Mouse (Mus musculus): Measurements from ENCODE around the gene Rdx. TPM values are rescaled to one million over a fixed set of nuclear protein-coding genes. Genes with fewer than 3 reads are reported as not detected.

Rdx gene
- polyA plus RNA-seq, 1 experiment = 19.9 TPM

- TF ChIP-seq POLR2A (IDR thresholded peaks at IDR 0.05; ENCODE audit: control insufficient read depth, extremely low read depth, insufficient read depth, low read length, poor library complexity) (no peak), CTCF (IDR thresholded peaks at IDR 0.05; ENCODE audit: borderline replicate concordance, control insufficient read depth, extremely low read depth, insufficient read depth, low read length, poor library complexity) (no peak)
- Histone ChIP-seq H3K4me1 (replicated peaks; ENCODE audit: control insufficient read depth, insufficient read depth, low read length) (no peaks in the 10 kb centered on the region), H3K27ac (ENCODE audit: control insufficient read depth, insufficient read depth, low read length) (no peak overlapping the region), H3K4me3 (ENCODE audit: control insufficient read depth, insufficient read depth, low read length) (no peak overlapping the region), H3K36me3 (ENCODE audit: control insufficient read depth, insufficient read depth, low read length) (no peaks in the 10 kb centered on the region), H3K27me3 (ENCODE audit: control insufficient read depth, insufficient read depth, low read length) (no peaks in the 10 kb centered on the region)
- DNase-seq = no peak
- WGBS = 93% methylated on average over 2 of the region's 2 CpGs
Measured at GRCm38 (mm10) chr9:52031501-52031900, 15.5 kb upstream of the Rdx start.

GRCm38 (mm10) chr9:52037493-52037892 is 9.5 kb upstream of the Rdx start:
- Histone ChIP-seq H3K36me3 (ENCODE audit: control insufficient read depth, insufficient read depth, low read length) (no peaks in the 10 kb centered on the region), H3K4me3 (ENCODE audit: control insufficient read depth, insufficient read depth, low read length) (no peak overlapping the region), H3K4me1 (replicated peaks; ENCODE audit: control insufficient read depth, insufficient read depth, low read length) (no peaks in the 10 kb centered on the region), H3K27ac (ENCODE audit: control insufficient read depth, insufficient read depth, low read length) (no peak overlapping the region), H3K27me3 (ENCODE audit: control insufficient read depth, insufficient read depth, low read length) (no peaks in the 10 kb centered on the region)
- DNase-seq = no peak
- TF ChIP-seq CTCF (IDR thresholded peaks at IDR 0.05; ENCODE audit: borderline replicate concordance, control insufficient read depth, extremely low read depth, insufficient read depth, low read length, poor library complexity) (no peak), POLR2A (IDR thresholded peaks at IDR 0.05; ENCODE audit: control insufficient read depth, extremely low read depth, insufficient read depth, low read length, poor library complexity) (no peak)
- 96% methylated on average over 1 of the region's 1 CpGs for WGBS

- 92% methylated on average over 2 of the region's 2 CpGs for WGBS
- H3K27me3 ChIP-seq (ENCODE audit: control insufficient read depth, insufficient read depth, low read length) = no peaks in the 10 kb centered on the region
- DNase-seq = no peak
- H3K27ac ChIP-seq (ENCODE audit: control insufficient read depth, insufficient read depth, low read length) = no peak overlapping the region
- TF ChIP-seq POLR2A (IDR thresholded peaks at IDR 0.05; ENCODE audit: control insufficient read depth, extremely low read depth, insufficient read depth, low read length, poor library complexity) (no peak), CTCF (IDR thresholded peaks at IDR 0.05; ENCODE audit: borderline replicate concordance, control insufficient read depth, extremely low read depth, insufficient read depth, low read length, poor library complexity) (no peak)
- no peak overlapping the region for H3K4me3 ChIP-seq (ENCODE audit: control insufficient read depth, insufficient read depth, low read length)
- H3K4me1 ChIP-seq (replicated peaks; ENCODE audit: control insufficient read depth, insufficient read depth, low read length) = no peaks in the 10 kb centered on the region
- H3K36me3 ChIP-seq (ENCODE audit: control insufficient read depth, insufficient read depth, low read length) = no peaks in the 10 kb centered on the region
Measured at GRCm38 (mm10) chr9:52041657-52042056, 5.3 kb upstream of the Rdx start.

GRCm38 (mm10) chr9:52046686-52047085 is 287 bp upstream of the Rdx start:
- Histone ChIP-seq H3K36me3 (ENCODE audit: control insufficient read depth, insufficient read depth, low read length) (no peaks in the 10 kb centered on the region), H3K4me3 (ENCODE audit: control insufficient read depth, insufficient read depth, low read length) (no peak overlapping the region), H3K27me3 (ENCODE audit: control insufficient read depth, insufficient read depth, low read length) (no peaks in the 10 kb centered on the region), H3K4me1 (replicated peaks; ENCODE audit: control insufficient read depth, insufficient read depth, low read length) (peaks cover 2% of the 10 kb centered on the region; the same call in 1 of the 2 replicates), H3K27ac (ENCODE audit: control insufficient read depth, insufficient read depth, low read length) (no peak overlapping the region)
- WGBS = 72% methylated on average over 5 of the region's 5 CpGs
- TF ChIP-seq POLR2A (IDR thresholded peaks at IDR 0.05; ENCODE audit: control insufficient read depth, extremely low read depth, insufficient read depth, low read length, poor library complexity) = no peak
- TF ChIP-seq CTCF (IDR thresholded peaks at IDR 0.05; ENCODE audit: borderline replicate concordance, control insufficient read depth, extremely low read depth, insufficient read depth, low read length, poor library complexity) = no peak
- DNase-seq = no peak

- H3K27me3 ChIP-seq (ENCODE audit: control insufficient read depth, insufficient read depth, low read length) = no peaks in the 10 kb centered on the region
- no peaks in the 10 kb centered on the region for H3K36me3 ChIP-seq (ENCODE audit: control insufficient read depth, insufficient read depth, low read length)
- TF ChIP-seq POLR2A (IDR thresholded peaks at IDR 0.05; ENCODE audit: control insufficient read depth, extremely low read depth, insufficient read depth, low read length, poor library complexity) = peak; percentile 73
- no peak for TF ChIP-seq CTCF (IDR thresholded peaks at IDR 0.05; ENCODE audit: borderline replicate concordance, control insufficient read depth, extremely low read depth, insufficient read depth, low read length, poor library complexity)
- H3K4me3 ChIP-seq (ENCODE audit: control insufficient read depth, insufficient read depth, low read length) = peak overlapping the region; percentile 74
- DNase-seq = peak; percentile 86
- under 1% methylated on average over 98 of the region's 118 CpGs for WGBS
- H3K27ac ChIP-seq (ENCODE audit: control insufficient read depth, insufficient read depth, low read length) = peak overlapping the region; percentile 44
- peaks cover 2% of the 10 kb centered on the region; the same call in 1 of the 2 replicates for H3K4me1 ChIP-seq (replicated peaks; ENCODE audit: control insufficient read depth, insufficient read depth, low read length)
Measured at GRCm38 (mm10) chr9:52047821-52048649, 1.1 kb downstream of the Rdx start.

- TF ChIP-seq POLR2A (IDR thresholded peaks at IDR 0.05; ENCODE audit: control insufficient read depth, extremely low read depth, insufficient read depth, low read length, poor library complexity) = no peak
- no peak for TF ChIP-seq CTCF (IDR thresholded peaks at IDR 0.05; ENCODE audit: borderline replicate concordance, control insufficient read depth, extremely low read depth, insufficient read depth, low read length, poor library complexity)
- H3K36me3 ChIP-seq (ENCODE audit: control insufficient read depth, insufficient read depth, low read length) = no peaks in the 10 kb centered on the region
- H3K4me1 ChIP-seq (replicated peaks; ENCODE audit: control insufficient read depth, insufficient read depth, low read length) = peaks cover 2% of the 10 kb centered on the region; the same call in 1 of the 2 replicates
- DNase-seq = peak; percentile 58
- under 1% methylated on average over 60 of the region's 60 CpGs for WGBS
- H3K4me3 ChIP-seq (ENCODE audit: control insufficient read depth, insufficient read depth, low read length) = peak overlapping the region; percentile 74
- no peak overlapping the region for H3K27ac ChIP-seq (ENCODE audit: control insufficient read depth, insufficient read depth, low read length)
- H3K27me3 ChIP-seq (ENCODE audit: control insufficient read depth, insufficient read depth, low read length) = no peaks in the 10 kb centered on the region
Measured at GRCm38 (mm10) chr9:52048650-52049081, 1.7 kb downstream of the Rdx start.

All from thymus, adult 2 months (tissue).